Mouse (Mus musculus): ENCODE measurements around the gene Nr1d1. TPM values are rescaled to one million over a fixed set of nuclear protein-coding genes. Genes with fewer than 3 reads are reported as not detected.

The Nr1d1 gene
- polyA plus RNA-seq, 1 experiment from 2014 or later, result 0.79 TPM

DNA sequence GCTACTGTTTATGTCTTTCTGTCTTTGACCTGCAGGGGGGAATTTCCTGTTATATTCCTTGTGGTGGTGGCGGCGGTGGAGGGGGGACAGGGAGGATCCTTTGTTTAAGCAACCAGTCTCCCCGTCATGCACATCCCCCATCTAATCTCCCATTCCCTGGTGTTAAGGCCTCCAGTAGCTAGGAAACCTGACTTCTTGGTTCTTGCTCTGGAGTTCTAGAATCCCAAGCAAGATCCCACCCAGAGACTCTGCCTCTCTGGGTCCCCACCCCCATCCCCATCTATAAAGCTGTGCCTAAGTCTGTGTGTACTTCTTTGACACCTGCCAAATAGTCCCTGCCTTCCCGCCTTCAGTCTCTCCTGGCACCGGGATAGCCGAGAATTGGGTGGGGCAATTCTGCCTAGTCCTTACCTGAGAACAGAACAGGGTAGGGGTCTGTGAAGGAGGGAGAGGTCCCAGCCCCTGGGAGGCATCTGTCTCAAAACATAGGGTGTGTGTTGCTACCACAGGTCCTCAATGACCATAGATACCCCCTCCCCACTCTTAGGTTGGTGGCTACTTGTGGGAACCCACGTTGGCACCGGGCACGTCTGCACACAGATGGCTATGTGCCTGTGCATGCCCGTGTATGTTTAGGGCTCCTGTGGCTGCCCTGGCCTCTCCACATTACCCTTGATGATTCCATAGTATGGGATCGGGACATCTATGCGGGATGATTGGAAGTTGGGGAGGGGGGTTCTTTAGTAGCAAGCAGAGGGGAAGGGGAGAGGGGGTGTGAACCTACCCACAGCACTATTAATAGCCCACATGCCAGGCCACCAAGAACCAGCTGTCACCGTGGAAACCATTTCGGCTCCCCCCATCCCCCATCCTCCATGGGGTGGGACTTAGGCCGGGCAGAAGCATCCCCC, 26.4 kb downstream of the Nr1d1 start:
- no peak for ATAC-seq (ENCODE audit: insufficient number of reproducible peaks, insufficient read depth, low FRiP score, low TSS enrichment, low read depth)
- Histone ChIP-seq H3K4me3 (replicated peaks) (no peak overlapping the region), H3K9me3 (no peaks in the 10 kb centered on the region), H3K9ac (replicated peaks) (0 out of 2 replicates have a peak overlapping the region, but pooled peaks have one; percentile 12), H3K4me2 (peak overlapping the region; percentile 55), H3K36me3 (peaks cover 7% of the 10 kb centered on the region; the same call in 1 of the 2 replicates), H3K4me1 (replicated peaks) (peaks cover 88% of the 10 kb centered on the region), H3K27ac (peak overlapping the region; percentile 78), H3K27me3 (no peaks in the 10 kb centered on the region)
- WGBS, result 24% methylated on average over 15 of the region's 15 CpGs

DNA sequence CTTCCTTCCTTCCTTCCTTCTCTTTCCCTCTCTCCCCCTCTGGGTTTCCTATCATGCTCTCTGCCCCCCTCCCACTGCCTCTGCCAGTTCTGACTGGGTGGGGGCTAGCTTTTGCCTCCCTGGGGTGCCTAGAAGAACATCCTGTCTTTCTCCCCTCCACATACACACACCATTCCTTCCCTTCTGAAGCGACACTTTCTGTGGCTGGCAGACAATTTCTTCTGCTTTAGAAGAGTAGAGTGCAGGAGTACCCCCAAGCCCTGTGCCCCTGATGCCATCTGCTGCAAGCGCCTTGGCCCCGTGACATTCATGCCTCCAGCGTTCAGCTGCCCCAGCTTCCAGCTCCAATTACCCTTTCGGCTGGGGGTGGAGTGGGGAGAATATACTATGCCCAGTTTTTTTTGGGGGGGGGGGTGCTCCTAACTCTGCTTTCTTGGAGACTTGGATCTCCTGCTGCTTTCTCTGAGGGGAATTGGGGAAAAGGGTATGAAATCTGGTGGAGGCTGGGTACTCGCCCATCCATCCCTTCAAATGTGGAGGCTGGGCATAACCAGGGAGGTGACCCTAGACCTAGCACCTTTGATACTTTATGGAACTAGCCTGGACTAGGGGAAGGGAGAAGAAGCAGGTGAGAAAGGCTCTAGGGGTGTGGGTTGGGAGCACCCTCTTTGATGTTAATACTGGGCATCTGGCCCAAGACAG, 27.2 kb downstream of the Nr1d1 start:
- Histone ChIP-seq H3K27me3 (no peaks in the 10 kb centered on the region), H3K27ac (peak overlapping the region; percentile 78), H3K4me2 (peak overlapping the region; percentile 55), H3K36me3 (no peaks in the 10 kb centered on the region), H3K9ac (replicated peaks) (peak overlapping the region; percentile 47; the same call in 1 of the 2 replicates), H3K4me3 (replicated peaks) (0 out of 2 replicates have a peak overlapping the region, but pooled peaks have one; percentile 0), H3K9me3 (no peaks in the 10 kb centered on the region), H3K4me1 (replicated peaks) (peaks cover 96% of the 10 kb centered on the region)
- 24% methylated on average over 6 of the region's 6 CpGs for WGBS
- no peak for ATAC-seq (ENCODE audit: insufficient number of reproducible peaks, insufficient read depth, low FRiP score, low TSS enrichment, low read depth)

- peak overlapping the region; percentile 78 for H3K27ac ChIP-seq
- H3K36me3 ChIP-seq, result no peaks in the 10 kb centered on the region
- peak overlapping the region; percentile 24 for H3K4me3 ChIP-seq (replicated peaks)
- H3K27me3 ChIP-seq, result no peaks in the 10 kb centered on the region
- H3K9ac ChIP-seq (replicated peaks), result peak overlapping the region; percentile 14; the same call in 1 of the 2 replicates
- peaks cover 93% of the 10 kb centered on the region for H3K4me1 ChIP-seq (replicated peaks)
- ATAC-seq (ENCODE audit: insufficient number of reproducible peaks, insufficient read depth, low FRiP score, low TSS enrichment, low read depth), result peak; percentile 64; the same call in 1 of the 2 replicates
- H3K9me3 ChIP-seq, result no peaks in the 10 kb centered on the region
- WGBS, result 6% methylated on average over 19 of the region's 19 CpGs
- peak overlapping the region; percentile 55 for H3K4me2 ChIP-seq
Measured at GRCm38 (mm10) chr11:98746855-98747693, 28.1 kb downstream of the Nr1d1 start.

GRCm38 (mm10) chr11:98745932-98746853, 28.9 kb downstream of the Nr1d1 start:
- WGBS, result 43% methylated on average over 12 of the region's 12 CpGs
- ATAC-seq (ENCODE audit: insufficient number of reproducible peaks, insufficient read depth, low FRiP score, low TSS enrichment, low read depth), result no peak
- no peaks in the 10 kb centered on the region for H3K27me3 ChIP-seq
- H3K9ac ChIP-seq (replicated peaks), result no peak overlapping the region
- no peaks in the 10 kb centered on the region for H3K36me3 ChIP-seq
- H3K4me2 ChIP-seq, result peak overlapping the region; percentile 55; the same call in 1 of the 2 replicates
- no peak overlapping the region for H3K4me3 ChIP-seq (replicated peaks)
- H3K9me3 ChIP-seq, result no peaks in the 10 kb centered on the region
- H3K4me1 ChIP-seq (replicated peaks), result peaks cover 86% of the 10 kb centered on the region
- H3K27ac ChIP-seq, result no peak overlapping the region

GRCm38 (mm10) chr11:98744456-98745019, 30.6 kb downstream of the Nr1d1 start:
- Histone ChIP-seq H3K4me1 (replicated peaks) (peaks cover 86% of the 10 kb centered on the region), H3K4me2 (peak overlapping the region; percentile 82), H3K27ac (peak overlapping the region; percentile 60), H3K27me3 (no peaks in the 10 kb centered on the region), H3K9ac (replicated peaks) (no peak overlapping the region; the same call in 1 of the 2 replicates), H3K36me3 (no peaks in the 10 kb centered on the region), H3K9me3 (no peaks in the 10 kb centered on the region), H3K4me3 (replicated peaks) (peak overlapping the region; percentile 89; the same call in 1 of the 2 replicates)
- WGBS, result 31% methylated on average over 7 of the region's 7 CpGs
- ATAC-seq (ENCODE audit: insufficient number of reproducible peaks, insufficient read depth, low FRiP score, low TSS enrichment, low read depth), result no peak

DNA sequence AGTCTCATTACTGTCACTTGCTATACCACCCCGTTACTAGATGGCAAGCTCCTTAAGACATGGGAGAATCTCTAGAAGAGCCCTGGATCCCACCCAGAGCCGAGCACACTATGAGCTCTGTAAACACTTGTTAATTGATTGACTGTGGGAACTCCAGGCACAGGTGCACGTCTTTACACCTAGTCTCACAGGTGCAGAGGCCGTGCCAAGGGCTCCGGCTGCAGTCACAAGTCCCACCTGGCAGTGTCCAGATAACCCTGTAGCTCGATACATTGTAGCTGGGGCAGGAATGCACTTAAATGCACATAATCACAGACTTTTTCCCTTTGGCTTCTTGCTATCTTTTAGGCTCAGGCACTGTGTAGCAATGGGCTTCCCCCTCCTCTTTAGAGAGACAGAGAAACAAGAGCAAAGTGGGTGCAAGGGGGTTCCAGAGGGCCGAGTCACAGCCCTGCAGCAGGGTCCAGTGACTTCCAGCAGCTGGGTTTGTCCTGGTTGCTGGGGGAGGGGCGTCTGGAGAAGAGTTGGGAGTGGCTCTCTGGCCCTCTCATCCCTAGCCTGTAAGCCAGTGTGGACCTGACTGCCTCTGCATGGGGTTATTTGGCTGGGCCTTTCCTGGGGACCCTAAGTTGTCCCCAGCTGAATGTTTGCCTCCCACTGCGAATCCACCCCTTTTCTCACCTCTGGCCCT, 31.3 kb downstream of the Nr1d1 start:
- H3K9ac ChIP-seq (replicated peaks), result 0 out of 2 replicates have a peak overlapping the region, but pooled peaks have one; percentile 18
- peak overlapping the region; percentile 89 for H3K4me3 ChIP-seq (replicated peaks)
- 6% methylated on average over 9 of the region's 9 CpGs for WGBS

DNA sequence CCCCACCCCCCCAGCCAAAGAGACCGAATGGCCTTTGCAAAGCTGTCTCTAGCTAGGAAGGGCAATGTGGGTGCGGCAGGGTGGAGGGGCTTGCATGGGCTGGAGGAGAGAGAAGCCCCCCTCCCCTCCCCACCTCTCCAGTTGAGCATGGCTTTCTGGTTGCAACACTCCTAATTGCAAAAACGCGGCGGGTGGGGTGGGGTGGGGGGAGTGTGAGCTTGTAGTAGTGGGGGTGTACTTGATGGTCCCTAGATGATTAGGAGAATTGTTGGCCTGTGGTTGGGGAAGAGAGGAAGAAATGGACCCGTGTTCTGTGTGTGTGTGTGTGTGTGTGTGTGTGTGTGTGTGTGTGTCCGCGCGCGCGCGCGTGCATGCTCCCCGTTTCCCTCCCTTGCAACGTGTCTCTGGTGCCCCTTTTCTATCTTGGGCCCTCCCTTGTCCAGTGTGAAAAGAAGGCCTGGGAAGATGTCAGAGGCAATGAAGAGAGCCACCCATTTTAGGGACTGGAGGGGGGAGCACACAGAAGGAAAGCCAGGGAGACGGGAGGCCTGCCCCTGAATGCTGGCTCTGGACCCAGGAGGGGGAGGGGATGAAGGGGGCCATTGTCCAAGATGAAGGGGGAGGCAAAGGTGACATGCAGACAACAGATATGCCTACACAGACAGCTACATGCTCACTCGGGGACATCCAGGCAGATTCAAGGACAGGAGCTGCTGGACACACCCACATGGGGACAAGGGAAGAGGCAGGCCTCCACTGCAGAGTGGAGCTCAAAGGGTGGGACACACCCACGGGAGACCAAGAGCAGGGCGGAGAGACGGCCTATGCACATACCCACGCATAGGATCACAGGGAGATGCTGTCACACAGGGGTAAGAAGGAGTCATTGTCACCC, 32.5 kb downstream of the Nr1d1 start:
- peak overlapping the region; percentile 82 for H3K4me2 ChIP-seq
- no peaks in the 10 kb centered on the region for H3K27me3 ChIP-seq
- peak overlapping the region; percentile 91 for H3K9ac ChIP-seq (replicated peaks)
- H3K9me3 ChIP-seq, result no peaks in the 10 kb centered on the region
- H3K4me3 ChIP-seq (replicated peaks), result peak overlapping the region; percentile 89
- whole genome bisulfite sequencing, result 6% methylated on average over 21 of the region's 21 CpGs
- H3K36me3 ChIP-seq, result no peaks in the 10 kb centered on the region
- ATAC-seq (ENCODE audit: insufficient number of reproducible peaks, insufficient read depth, low FRiP score, low TSS enrichment, low read depth), result no peak
- H3K27ac ChIP-seq, result peak overlapping the region; percentile 92
- peaks cover 67% of the 10 kb centered on the region for H3K4me1 ChIP-seq (replicated peaks)

More for the DNA sequence above, 31.3 kb downstream of the Nr1d1 start:
- Histone ChIP-seq H3K4me2 (peak overlapping the region; percentile 82), H3K27me3 (no peaks in the 10 kb centered on the region), H3K4me1 (replicated peaks) (peaks cover 78% of the 10 kb centered on the region), H3K9me3 (no peaks in the 10 kb centered on the region), H3K36me3 (no peaks in the 10 kb centered on the region), H3K27ac (peak overlapping the region; percentile 60)
- ATAC-seq (ENCODE audit: insufficient number of reproducible peaks, insufficient read depth, low FRiP score, low TSS enrichment, low read depth), result no peak

- Histone ChIP-seq H3K9ac (replicated peaks) (peak overlapping the region; percentile 91), H3K4me1 (replicated peaks) (peaks cover 58% of the 10 kb centered on the region), H3K9me3 (no peaks in the 10 kb centered on the region), H3K36me3 (no peaks in the 10 kb centered on the region), H3K27me3 (no peaks in the 10 kb centered on the region), H3K27ac (peak overlapping the region; percentile 92), H3K4me3 (replicated peaks) (peak overlapping the region; percentile 89), H3K4me2 (peak overlapping the region; percentile 82)
- WGBS, result under 1% methylated on average over 84 of the region's 86 CpGs
- peak; percentile 50 for ATAC-seq (ENCODE audit: insufficient number of reproducible peaks, insufficient read depth, low FRiP score, low TSS enrichment, low read depth)
Measured at GRCm38 (mm10) chr11:98741622-98742396, 33.3 kb downstream of the Nr1d1 start.

Data from limb, embryonic 12.5 days (tissue).